Mouse (Mus musculus): ENCODE measurements around the gene Zfp932.
"Not testable (repeated sequence)": the region's sequence is repeated elsewhere in the genome, so short reads cannot be mapped to it uniquely, and the experiment has no call there.

Gene Zfp932

GRCm38 (mm10) chr5:109996026-109996937 lies at the start of gene Zfp932:
TSS of gene Zfp932 (plus strand) at chr5:109996521.
- peak; percentile 85 for DNase-seq (ENCODE audit: low spot score)

- no peak for DNase-seq (ENCODE audit: low spot score)
Measured at GRCm38 (mm10) chr5:109950281-109950680, 46.0 kb upstream of the Zfp932 start.

- not testable (repeated sequence) for DNase-seq (ENCODE audit: low spot score)
Measured at GRCm38 (mm10) chr5:109980743-109981142, 15.6 kb upstream of the Zfp932 start.

- DNase-seq (ENCODE audit: low spot score), result not testable (repeated sequence)
Measured at GRCm38 (mm10) chr5:109995461-109995860, 860 bp upstream of the Zfp932 start.

GRCm38 (mm10) chr5:110015775-110016174 lies 19.5 kb downstream of the Zfp932 start:
- not testable (repeated sequence) for DNase-seq (ENCODE audit: low spot score)

- DNase-seq (ENCODE audit: low spot score), result no peak
Measured at GRCm38 (mm10) chr5:110023273-110023672, 27.0 kb downstream of the Zfp932 start.

- peak; percentile 77 for DNase-seq (ENCODE audit: low spot score)
Measured at GRCm38 (mm10) chr5:110023694-110024427, 27.5 kb downstream of the Zfp932 start.

GRCm38 (mm10) chr5:110057637-110058408 lies 61.5 kb downstream of the Zfp932 start:
- DNase-seq (ENCODE audit: low spot score), result peak; percentile 83

Measured in retina, embryonic 14.5 days (tissue).